11 mouse cellular contexts compared by ENCODE assay signal in the genomic region with DNA sequence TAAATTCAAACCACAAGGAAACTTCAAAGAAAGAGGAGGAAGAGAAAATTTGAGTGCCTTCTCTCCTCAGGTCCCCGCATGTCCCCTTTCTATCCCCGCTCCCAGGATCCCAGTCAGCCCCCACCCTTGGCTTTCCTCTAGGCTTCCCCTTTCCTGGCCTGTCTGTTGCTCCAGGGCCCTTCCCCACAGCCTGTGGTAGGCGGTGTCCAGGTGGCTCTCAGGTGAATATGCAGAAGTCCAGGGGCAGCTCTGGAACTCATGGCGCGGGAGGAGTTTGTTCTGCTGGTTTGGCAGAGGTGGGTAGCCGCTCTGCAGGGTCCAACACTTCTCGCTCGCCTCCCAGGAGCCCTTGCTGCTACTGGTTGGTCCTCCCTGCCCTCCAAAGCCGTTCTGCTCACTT.
DNase-seq lines count a peak whose midpoint lies in the region; ATAC-seq and TF ChIP-seq lines count a peak whose summit lies in the region.
"Had no signal": no experiment of that assay in that cellular context is flagged by ENCODE, and none has a peak within 500 bp of the region (broad histone marks: within the 10 kb centered on the region; RNA-seq: fewer than 3 reads in every experiment).

No protein-coding gene starts in this region.

- no peak for ATAC-seq in heart, embryonic 12.5 days (ENCODE audit: insufficient number of reproducible peaks, low FRiP score)
- no peak for ATAC-seq in lung, embryonic 15.5 days (ENCODE audit: borderline replicate concordance, extremely low read depth, low FRiP score, low TSS enrichment)
- ATAC-seq: CD4-positive, CD25-positive, alpha-beta regulatory T cell, adult 4 months had no signal

- H3K27ac ChIP-seq in heart, embryonic 12.5 days (ENCODE audit: poor library complexity, severe bottlenecking), result peak overlapping the region; percentile 74
- peak overlapping the region; percentile 29 for H3K27ac ChIP-seq in lung, embryonic 15.5 days
- H3K27ac ChIP-seq in limb, embryonic 10.5 days, result peak overlapping the region; percentile 89
- H3K27ac ChIP-seq: hindbrain, embryonic 15.5 days; neural tube, embryonic 12.5 days had no signal

- no peaks in the 10 kb centered on the region for H3K9me3 ChIP-seq in heart, embryonic 12.5 days (replicated peaks)
- no peaks in the 10 kb centered on the region for H3K9me3 ChIP-seq in lung, embryonic 15.5 days
- no peaks in the 10 kb centered on the region for H3K9me3 ChIP-seq in limb, embryonic 10.5 days (replicated peaks)
- H3K9me3 ChIP-seq: hindbrain, embryonic 15.5 days; neural tube, embryonic 12.5 days had no signal

- no peak overlapping the region for H3K4me3 ChIP-seq in heart, embryonic 12.5 days
- no peak overlapping the region for H3K4me3 ChIP-seq in lung, embryonic 15.5 days
- H3K4me3 ChIP-seq in lung, adult 2 months (replicated peaks; ENCODE audit: extremely low read depth, low read depth, low read length), result no peak overlapping the region
- H3K4me3 ChIP-seq in limb, embryonic 10.5 days, result peak overlapping the region; percentile 39; the same call in 1 of the 2 replicates
- H3K4me3 ChIP-seq: hindbrain, embryonic 15.5 days; neural tube, embryonic 12.5 days had no signal

- intact Hi-C loops in left cerebral cortex, postnatal 25 days (cut with DNase I), result no loop called here

- no peaks in the 10 kb centered on the region for H3K36me3 ChIP-seq in heart, embryonic 12.5 days
- H3K36me3 ChIP-seq in lung, embryonic 15.5 days, result no peaks in the 10 kb centered on the region
- no peaks in the 10 kb centered on the region for H3K36me3 ChIP-seq in limb, embryonic 10.5 days
- H3K36me3 ChIP-seq: hindbrain, embryonic 15.5 days; neural tube, embryonic 12.5 days had no signal

- no peak for TF ChIP-seq POLR2A in lung, adult 2 months (IDR thresholded peaks at IDR 0.05; ENCODE audit: borderline replicate concordance, extremely low read depth, low read depth, low read length)

- H3K4me1 ChIP-seq in heart, embryonic 12.5 days (replicated peaks), result peaks cover 75% of the 10 kb centered on the region
- H3K4me1 ChIP-seq in lung, embryonic 15.5 days, result peaks cover 45% of the 10 kb centered on the region
- peaks cover 29% of the 10 kb centered on the region for H3K4me1 ChIP-seq in lung, adult 2 months (ENCODE audit: control insufficient read depth, insufficient read depth, low read length)
- H3K4me1 ChIP-seq in limb, embryonic 10.5 days, result peaks cover 68% of the 10 kb centered on the region

- WGBS in heart, embryonic 12.5 days, result 67% methylated on average over 9 of the region's 9 CpGs
- WGBS in lung, embryonic 15.5 days, result 59% methylated on average over 9 of the region's 9 CpGs
- WGBS in lung, adult 2 months, result 72% methylated on average over 9 of the region's 9 CpGs
- WGBS in limb, embryonic 10.5 days, result 38% methylated on average over 9 of the region's 9 CpGs

- H3K9ac ChIP-seq in heart, embryonic 12.5 days, result no peak overlapping the region
- H3K9ac ChIP-seq in lung, embryonic 15.5 days, result no peak overlapping the region
- H3K9ac ChIP-seq: hindbrain, embryonic 15.5 days; neural tube, embryonic 12.5 days had no signal

- no peak for TF ChIP-seq CTCF in lung, adult 2 months (IDR thresholded peaks at IDR 0.05; ENCODE audit: insufficient read depth, low read length)

- no peaks in the 10 kb centered on the region for H3K27me3 ChIP-seq in heart, embryonic 12.5 days (replicated peaks)
- no peaks in the 10 kb centered on the region for H3K27me3 ChIP-seq in lung, embryonic 15.5 days
- peaks cover 75% of the 10 kb centered on the region for H3K27me3 ChIP-seq in limb, embryonic 10.5 days (ENCODE audit: low read depth, poor library complexity, severe bottlenecking)

- peak overlapping the region; percentile 24; the same call in 1 of the 2 replicates for H3K4me2 ChIP-seq in heart, embryonic 12.5 days
- H3K4me2 ChIP-seq in lung, embryonic 15.5 days, result no peak overlapping the region
- H3K4me2 ChIP-seq: hindbrain, embryonic 15.5 days; neural tube, embryonic 12.5 days had no signal

- DNase-seq in heart, adult 8-10 months (ENCODE audit: low spot score), result no peak
- no peak for DNase-seq in lung, adult 2 months
- peak; percentile 60 for DNase-seq in limb, embryonic 10.5 days (ENCODE audit: low spot score)
- no peak for DNase-seq in left cerebral cortex, postnatal 25 days (ENCODE audit: low spot score in 2 of 2)
- DNase-seq in urinary bladder, postnatal 4 days (ENCODE audit: low spot score in 2 of 2), result no peak
- DNase-seq: right cerebral cortex, postnatal 25 days had no signal

Comparison
In these comparisons a context has a peak if more than half of its experiments do, and no peak if none do; other contexts are left out.
1. H3K27ac ChIP-seq: peak in every context shown above with its lines; median percentile 89 in limb, embryonic 10.5 days; 74 in heart, embryonic 12.5 days; 29 in lung, embryonic 15.5 days.